Mouse (Mus musculus): ENCODE measurements at regions not wholly inside any gene's neighbourhood (a gene's known extent, or its start where the extent isn't known, plus 50 kb on each side); places are given as distances from the start of the nearest gene placed in this dataset.

GRCm38 (mm10) chr2:75556744-75557143 lies 102.3 kb upstream of the Hnrnpa3 start:
- Histone ChIP-seq H3K4me3 (ENCODE audit: low read depth, low read length) (no peak overlapping the region), H3K4me1 (ENCODE audit: control insufficient read depth, insufficient read depth, low read length) (no peaks in the 10 kb centered on the region), H3K9me3 (replicated peaks; ENCODE audit: control insufficient read depth, low read length) (no peaks in the 10 kb centered on the region), H3K36me3 (replicated peaks; ENCODE audit: control insufficient read depth, insufficient read depth, low read depth, low read length) (no peaks in the 10 kb centered on the region), H3K27me3 (ENCODE audit: control insufficient read depth, insufficient read depth, low read length) (no peaks in the 10 kb centered on the region), H3K9ac (replicated peaks; ENCODE audit: low read length) (no peak overlapping the region), H3K4me2 (ENCODE audit: low read depth, low read length) (no peak overlapping the region), H3K27ac (replicated peaks; ENCODE audit: low read depth, low read length) (no peak overlapping the region)
- DNase-seq (ENCODE audit: low spot score) = no peak
- no peak for ATAC-seq (replicated peaks; ENCODE audit: insufficient number of reproducible peaks, low FRiP score, low TSS enrichment, low read depth)
- WGBS = 66% methylated on average over 7 of the region's 7 CpGs

GRCm38 (mm10) chr2:75557392-75557791 lies 101.7 kb upstream of the Hnrnpa3 start:
- Histone ChIP-seq H3K4me1 (ENCODE audit: control insufficient read depth, insufficient read depth, low read length) (no peaks in the 10 kb centered on the region), H3K9me3 (replicated peaks; ENCODE audit: control insufficient read depth, low read length) (no peaks in the 10 kb centered on the region), H3K27ac (replicated peaks; ENCODE audit: low read depth, low read length) (no peak overlapping the region), H3K27me3 (ENCODE audit: control insufficient read depth, insufficient read depth, low read length) (no peaks in the 10 kb centered on the region), H3K4me3 (ENCODE audit: low read depth, low read length) (no peak overlapping the region), H3K36me3 (replicated peaks; ENCODE audit: control insufficient read depth, insufficient read depth, low read depth, low read length) (no peaks in the 10 kb centered on the region), H3K9ac (replicated peaks; ENCODE audit: low read length) (no peak overlapping the region), H3K4me2 (ENCODE audit: low read depth, low read length) (no peak overlapping the region)
- no peak for DNase-seq (ENCODE audit: low spot score)
- ATAC-seq (replicated peaks; ENCODE audit: insufficient number of reproducible peaks, low FRiP score, low TSS enrichment, low read depth) = no peak
- WGBS = 78% methylated on average over 11 of the region's 11 CpGs

GRCm38 (mm10) chr2:75559920-75560319 lies 99.1 kb upstream of the Hnrnpa3 start:
- ATAC-seq (replicated peaks; ENCODE audit: insufficient number of reproducible peaks, low FRiP score, low TSS enrichment, low read depth) (no peak), DNase-seq (ENCODE audit: low spot score) (no peak)
- Histone ChIP-seq H3K27me3 (ENCODE audit: control insufficient read depth, insufficient read depth, low read length) (no peaks in the 10 kb centered on the region), H3K4me3 (ENCODE audit: low read depth, low read length) (no peak overlapping the region), H3K4me1 (ENCODE audit: control insufficient read depth, insufficient read depth, low read length) (no peaks in the 10 kb centered on the region), H3K27ac (replicated peaks; ENCODE audit: low read depth, low read length) (no peak overlapping the region), H3K4me2 (ENCODE audit: low read depth, low read length) (no peak overlapping the region), H3K36me3 (replicated peaks; ENCODE audit: control insufficient read depth, insufficient read depth, low read depth, low read length) (no peaks in the 10 kb centered on the region), H3K9me3 (replicated peaks; ENCODE audit: control insufficient read depth, low read length) (no peaks in the 10 kb centered on the region), H3K9ac (replicated peaks; ENCODE audit: low read length) (no peak overlapping the region)
- WGBS = 84% methylated on average over 6 of the region's 6 CpGs

DNA sequence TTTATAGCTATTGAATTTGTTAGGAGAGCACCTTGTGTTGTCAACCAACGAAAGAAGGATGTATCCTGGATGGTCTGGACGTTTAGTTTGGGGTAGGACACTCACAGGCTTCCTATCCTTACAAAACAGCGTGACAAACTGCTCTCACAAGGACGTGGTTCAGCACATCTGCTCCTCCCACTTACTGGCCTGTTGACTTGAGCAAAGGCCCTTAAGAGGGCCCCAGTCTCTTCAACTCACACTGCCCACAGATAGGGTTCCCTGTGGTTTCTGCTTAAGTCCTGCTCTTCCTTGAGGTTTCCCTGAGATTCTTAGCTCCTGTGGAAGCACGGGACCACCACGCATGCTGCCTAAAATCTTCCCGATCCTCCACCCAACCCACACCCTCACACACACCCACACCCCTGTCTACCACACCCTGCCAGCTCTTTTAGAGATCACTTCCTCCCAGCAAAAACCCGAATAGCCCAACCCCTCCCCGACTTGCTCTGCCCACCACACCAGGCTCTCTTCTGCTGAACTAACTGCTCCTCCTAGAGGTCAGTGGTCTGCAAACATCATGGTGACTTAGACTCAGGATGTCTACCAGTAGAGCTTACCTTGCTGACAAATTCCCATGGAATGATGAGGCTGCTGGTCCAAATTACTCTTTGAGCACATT lies 95.7 kb upstream of the Hnrnpa3 start:
- no peaks in the 10 kb centered on the region for H3K36me3 ChIP-seq (replicated peaks; ENCODE audit: control insufficient read depth, insufficient read depth, low read depth, low read length)
- no peak overlapping the region for H3K4me2 ChIP-seq (ENCODE audit: low read depth, low read length)
- H3K27ac ChIP-seq (replicated peaks; ENCODE audit: low read depth, low read length) = no peak overlapping the region
- DNase-seq (ENCODE audit: low spot score) (no peak), ATAC-seq (replicated peaks; ENCODE audit: insufficient number of reproducible peaks, low FRiP score, low TSS enrichment, low read depth) (no peak)
- no peaks in the 10 kb centered on the region for H3K4me1 ChIP-seq (ENCODE audit: control insufficient read depth, insufficient read depth, low read length)
- WGBS = 65% methylated on average over 9 of the region's 9 CpGs
- H3K9ac ChIP-seq (replicated peaks; ENCODE audit: low read length) = no peak overlapping the region
- H3K4me3 ChIP-seq (ENCODE audit: low read depth, low read length) = no peak overlapping the region
- H3K9me3 ChIP-seq (replicated peaks; ENCODE audit: control insufficient read depth, low read length) = no peaks in the 10 kb centered on the region
- H3K27me3 ChIP-seq (ENCODE audit: control insufficient read depth, insufficient read depth, low read length) = no peaks in the 10 kb centered on the region

DNA sequence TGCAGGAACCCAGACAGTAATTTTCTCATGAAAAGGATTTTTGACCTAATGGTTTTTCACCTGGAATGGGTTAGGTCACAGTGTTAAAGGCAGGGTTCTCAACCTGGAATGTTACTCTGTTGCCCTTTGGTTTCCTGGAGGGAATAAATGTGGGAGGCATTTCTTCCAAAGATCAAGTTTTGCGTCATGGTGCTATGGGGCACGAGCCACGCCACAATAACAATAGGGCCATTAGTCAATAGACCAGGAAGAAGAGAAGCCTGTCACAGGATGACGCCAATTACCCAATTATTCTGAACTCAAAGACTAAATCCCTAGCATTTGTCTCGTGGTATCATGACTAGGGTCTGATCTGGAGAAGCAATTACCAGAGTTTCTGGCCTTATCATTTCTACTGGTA lies 94.3 kb upstream of the Hnrnpa3 start:
- DNase-seq (ENCODE audit: low spot score) (no peak), ATAC-seq (replicated peaks; ENCODE audit: insufficient number of reproducible peaks, low FRiP score, low TSS enrichment, low read depth) (no peak)
- Histone ChIP-seq H3K9me3 (replicated peaks; ENCODE audit: control insufficient read depth, low read length) (no peaks in the 10 kb centered on the region), H3K4me3 (ENCODE audit: low read depth, low read length) (no peak overlapping the region), H3K36me3 (replicated peaks; ENCODE audit: control insufficient read depth, insufficient read depth, low read depth, low read length) (no peaks in the 10 kb centered on the region), H3K4me1 (ENCODE audit: control insufficient read depth, insufficient read depth, low read length) (no peaks in the 10 kb centered on the region), H3K4me2 (ENCODE audit: low read depth, low read length) (no peak overlapping the region), H3K27ac (replicated peaks; ENCODE audit: low read depth, low read length) (no peak overlapping the region), H3K9ac (replicated peaks; ENCODE audit: low read length) (no peak overlapping the region), H3K27me3 (ENCODE audit: control insufficient read depth, insufficient read depth, low read length) (no peaks in the 10 kb centered on the region)
- WGBS = 44% methylated on average over 5 of the region's 5 CpGs

- Histone ChIP-seq H3K27me3 (ENCODE audit: control insufficient read depth, insufficient read depth, low read length) (no peaks in the 10 kb centered on the region), H3K9me3 (replicated peaks; ENCODE audit: control insufficient read depth, low read length) (no peaks in the 10 kb centered on the region), H3K27ac (replicated peaks; ENCODE audit: low read depth, low read length) (no peak overlapping the region), H3K36me3 (replicated peaks; ENCODE audit: control insufficient read depth, insufficient read depth, low read depth, low read length) (no peaks in the 10 kb centered on the region), H3K4me1 (ENCODE audit: control insufficient read depth, insufficient read depth, low read length) (no peaks in the 10 kb centered on the region), H3K4me2 (ENCODE audit: low read depth, low read length) (no peak overlapping the region), H3K4me3 (ENCODE audit: low read depth, low read length) (no peak overlapping the region), H3K9ac (replicated peaks; ENCODE audit: low read length) (no peak overlapping the region)
- 90% methylated on average over 4 of the region's 4 CpGs for WGBS
- ATAC-seq (replicated peaks; ENCODE audit: insufficient number of reproducible peaks, low FRiP score, low TSS enrichment, low read depth) = no peak
- DNase-seq (ENCODE audit: low spot score) = no peak
Measured at GRCm38 (mm10) chr2:75567131-75567530, 91.9 kb upstream of the Hnrnpa3 start.

DNA sequence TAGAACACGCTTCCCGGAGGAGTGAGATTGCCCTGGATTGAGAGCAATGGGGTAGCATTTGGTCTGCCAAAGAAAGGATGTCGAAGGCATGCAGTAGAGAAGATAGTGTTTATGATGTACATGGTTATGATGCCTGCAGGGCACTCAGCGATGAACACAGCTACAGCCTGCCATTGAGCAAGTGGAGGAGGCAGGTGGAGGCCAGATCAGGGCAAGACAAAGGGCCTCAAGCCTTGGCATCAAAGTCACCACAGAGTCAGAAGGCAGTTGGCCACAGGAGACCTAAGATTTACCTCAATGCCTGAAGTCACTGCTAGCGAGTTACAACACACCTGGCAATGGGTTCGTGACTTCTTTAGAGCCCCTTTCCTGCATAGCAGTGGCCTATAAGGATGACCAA lies 89.3 kb upstream of the Hnrnpa3 start:
- Histone ChIP-seq H3K9ac (replicated peaks; ENCODE audit: low read length) (no peak overlapping the region), H3K4me3 (ENCODE audit: low read depth, low read length) (no peak overlapping the region), H3K27ac (replicated peaks; ENCODE audit: low read depth, low read length) (no peak overlapping the region), H3K27me3 (ENCODE audit: control insufficient read depth, insufficient read depth, low read length) (no peaks in the 10 kb centered on the region), H3K9me3 (replicated peaks; ENCODE audit: control insufficient read depth, low read length) (no peaks in the 10 kb centered on the region), H3K4me1 (ENCODE audit: control insufficient read depth, insufficient read depth, low read length) (no peaks in the 10 kb centered on the region), H3K4me2 (ENCODE audit: low read depth, low read length) (no peak overlapping the region), H3K36me3 (replicated peaks; ENCODE audit: control insufficient read depth, insufficient read depth, low read depth, low read length) (no peaks in the 10 kb centered on the region)
- DNase-seq (ENCODE audit: low spot score) = no peak
- ATAC-seq (replicated peaks; ENCODE audit: insufficient number of reproducible peaks, low FRiP score, low TSS enrichment, low read depth) = no peak
- 82% methylated on average over 6 of the region's 6 CpGs for WGBS

GRCm38 (mm10) chr2:75570246-75570645 lies 88.8 kb upstream of the Hnrnpa3 start:
- WGBS = 84% methylated on average over 2 of the region's 2 CpGs
- no peak for DNase-seq (ENCODE audit: low spot score)
- Histone ChIP-seq H3K36me3 (replicated peaks; ENCODE audit: control insufficient read depth, insufficient read depth, low read depth, low read length) (no peaks in the 10 kb centered on the region), H3K4me2 (ENCODE audit: low read depth, low read length) (no peak overlapping the region), H3K27me3 (ENCODE audit: control insufficient read depth, insufficient read depth, low read length) (no peaks in the 10 kb centered on the region), H3K4me1 (ENCODE audit: control insufficient read depth, insufficient read depth, low read length) (no peaks in the 10 kb centered on the region), H3K27ac (replicated peaks; ENCODE audit: low read depth, low read length) (no peak overlapping the region), H3K9me3 (replicated peaks; ENCODE audit: control insufficient read depth, low read length) (no peaks in the 10 kb centered on the region), H3K4me3 (ENCODE audit: low read depth, low read length) (no peak overlapping the region), H3K9ac (replicated peaks; ENCODE audit: low read length) (no peak overlapping the region)
- no peak for ATAC-seq (replicated peaks; ENCODE audit: insufficient number of reproducible peaks, low FRiP score, low TSS enrichment, low read depth)
